Mouse (Mus musculus) MEL (cell line): ENCODE data around the gene Kptn. TPM values are rescaled to one million over a fixed set of nuclear protein-coding genes. Genes with fewer than 3 reads are reported as not detected.
A peak's percentile ranks its signal among the peaks of the same experiment; 100 is the strongest.

ENCODE experiments used
- DNase-seq: peaks from one replicate; pipeline ENCODE4 v3.0.0; 2011; ENCODE audit warnings: low read depth, low spot score
- H3K27ac ChIP-seq: 2 replicates; pipeline ENCODE4 v1.5.1; 2012; ENCODE audit warnings: low read depth, mild to moderate bottlenecking, control low read depth, low read length, moderate library complexity; ENCODE audit not compliant: control insufficient read depth
- H3K27me3 ChIP-seq, 2 experiments: fragments of 150-350 bp in 1 of 2; sonication (generic) in 1 of 2; 2 replicates each; pipeline ENCODE4 v1.6.1; 2012; ENCODE audit warnings: low read length in 2 of 2, mild to moderate bottlenecking in 2 of 2, improper control_type of control experiment in 1 of 2, moderate library complexity in 1 of 2; ENCODE audit not compliant: insufficient read depth in 2 of 2, control insufficient read depth in 1 of 2
- H3K36me3 ChIP-seq, 2 experiments: 2 replicates each; pipeline ENCODE4 v1.6.1; 2012 to 2014; ENCODE audit warnings: low read length in 2 of 2, improper control_type of control experiment in 1 of 2, inconsistent platforms in 1 of 2, mild to moderate bottlenecking in 1 of 2; ENCODE audit not compliant: insufficient read depth in 2 of 2, control insufficient read depth in 1 of 2
- H3K4me1 ChIP-seq, 2 experiments: fragments of 150-350 bp in 1 of 2; sonication (generic) in 1 of 2; 2 replicates each; pipeline ENCODE4 v1.6.1; 2012; ENCODE audit warnings: low read length in 2 of 2, improper control_type of control experiment in 1 of 2, mild to moderate bottlenecking in 1 of 2; ENCODE audit not compliant: insufficient read depth in 2 of 2, control insufficient read depth in 1 of 2
- H3K4me3 ChIP-seq, 2 experiments: fragments of 150-350 bp in 1 of 2; sonication (generic) in 1 of 2; 2 replicates each; pipeline ENCODE4 v1.5.1; 2012; ENCODE audit warnings: low read depth in 2 of 2, low read length in 2 of 2, mild to moderate bottlenecking in 2 of 2, moderate library complexity in 2 of 2, control low read depth in 1 of 2, improper control_type of control experiment in 1 of 2; ENCODE audit not compliant: control insufficient read depth in 1 of 2, insufficient read depth in 1 of 2
- H3K79me2 ChIP-seq: 2 replicates; pipeline ENCODE4 v1.6.1; 2012; ENCODE audit warnings: mild to moderate bottlenecking, low read length, moderate library complexity; ENCODE audit not compliant: control insufficient read depth, poor library complexity, insufficient read depth
- H3K9ac ChIP-seq: 2 replicates; pipeline ENCODE4 v1.6.1; 2012; ENCODE audit warnings: low read depth, mild to moderate bottlenecking, control low read depth, low read length, moderate library complexity; ENCODE audit not compliant: control insufficient read depth, poor library complexity, severe bottlenecking
- H3K9me3 ChIP-seq: fragments of 150-350 bp; sonication (generic); replicated peaks from 2 replicates; pipeline ENCODE4 v1.6.1; 2012; ENCODE audit warnings: mild to moderate bottlenecking, low read length, improper control_type of control experiment, moderate library complexity; ENCODE audit not compliant: insufficient read depth
- CHD1 ChIP-seq: IDR thresholded peaks from 2 replicates; pipeline ENCODE4 v1.6.1; 2012; ENCODE audit warnings: low read depth, mild to moderate bottlenecking, inconsistent platforms, low read length, improper control_type of control experiment
- CHD2 ChIP-seq: IDR thresholded peaks from 2 replicates; pipeline ENCODE4 v1.6.1; 2011; ENCODE audit warnings: low read length, improper control_type of control experiment
- CTCF ChIP-seq, 3 experiments: IDR thresholded peaks in 2 of 3; conservative IDR thresholded peaks in 1 of 3; 2 replicates each; pipeline ENCODE4 v1.5.1; 2011 to 2012; ENCODE audit warnings: low read length in 3 of 3, low read depth in 2 of 3, mild to moderate bottlenecking in 2 of 3, improper control_type of control experiment in 1 of 3, inconsistent platforms in 1 of 3, mixed read lengths in 1 of 3, moderate library complexity in 1 of 3; ENCODE audit not compliant: control insufficient read depth in 1 of 3, insufficient read depth in 1 of 3, poor library complexity in 1 of 3, severe bottlenecking in 1 of 3
- E2F4 ChIP-seq: IDR thresholded peaks from 2 replicates; pipeline ENCODE4 v1.6.1; 2011; ENCODE audit warnings: low read depth, low read length, improper control_type of control experiment, borderline replicate concordance
- ETS1 ChIP-seq: IDR thresholded peaks from 2 replicates; pipeline ENCODE4 v1.6.1; 2012; ENCODE audit warnings: low read depth, mild to moderate bottlenecking, inconsistent platforms, low read length, improper control_type of control experiment, moderate library complexity
- GABPA ChIP-seq: IDR thresholded peaks from 2 replicates; pipeline ENCODE4 v1.6.1; 2012; ENCODE audit warnings: low read depth, mild to moderate bottlenecking, inconsistent platforms, low read length, improper control_type of control experiment, moderate library complexity
- JUND ChIP-seq: IDR thresholded peaks from 2 replicates; pipeline ENCODE4 v1.6.1; 2011; ENCODE audit warnings: low read depth, mild to moderate bottlenecking, improper control_type of control experiment, low read length
- MAFK ChIP-seq: IDR thresholded peaks from 2 replicates; pipeline ENCODE4 v1.6.1; 2011; ENCODE audit warnings: low read depth, mild to moderate bottlenecking, low read length, improper control_type of control experiment, borderline replicate concordance
- MAX ChIP-seq: IDR thresholded peaks from 2 replicates; pipeline ENCODE4 v1.6.1; 2011; ENCODE audit warnings: low read length, improper control_type of control experiment
- MAZ ChIP-seq: IDR thresholded peaks from 2 replicates; pipeline ENCODE4 v1.6.1; 2012; ENCODE audit warnings: low read depth, mild to moderate bottlenecking, inconsistent platforms, low read length, improper control_type of control experiment
- MEF2A ChIP-seq: IDR thresholded peaks from 2 replicates; pipeline ENCODE4 v1.6.1; 2014; ENCODE audit warnings: low read depth, mild to moderate bottlenecking, inconsistent platforms, low read length, improper control_type of control experiment; ENCODE audit not compliant: poor library complexity, insufficient replicate concordance, severe bottlenecking; ENCODE audit errors: extremely low read depth
- NELFE ChIP-seq: IDR thresholded peaks from 2 replicates; pipeline ENCODE4 v1.6.1; 2011; ENCODE audit warnings: low read depth, low read length, improper control_type of control experiment
- POLR2A ChIP-seq, 2 experiments: IDR thresholded peaks; 2 replicates each; pipeline ENCODE4 v1.6.1; 2011 to 2012; ENCODE audit warnings: low read length in 2 of 2, mild to moderate bottlenecking in 2 of 2, control low read depth in 1 of 2, improper control_type of control experiment in 1 of 2, low read depth in 1 of 2, moderate library complexity in 1 of 2; ENCODE audit not compliant: control insufficient read depth in 1 of 2, insufficient read depth in 1 of 2, poor library complexity in 1 of 2
- POLR2AphosphoS2 ChIP-seq: IDR thresholded peaks from 2 replicates; pipeline ENCODE4 v1.6.1; 2011; ENCODE audit warnings: low read length, improper control_type of control experiment
- POLR2AphosphoS5 ChIP-seq: IDR thresholded peaks from 2 replicates; pipeline ENCODE4 v1.6.1; 2012; ENCODE audit warnings: low read depth, borderline replicate concordance, mild to moderate bottlenecking, inconsistent platforms, low read length, moderate library complexity, mixed read lengths
- RAD21 ChIP-seq: IDR thresholded peaks from 2 replicates; pipeline ENCODE4 v1.6.1; 2011; ENCODE audit warnings: mild to moderate bottlenecking, low read depth, low read length, improper control_type of control experiment
- RCOR1 ChIP-seq: IDR thresholded peaks from 2 replicates; pipeline ENCODE4 v1.6.1; 2012; ENCODE audit warnings: low read depth, mild to moderate bottlenecking, inconsistent platforms, low read length, improper control_type of control experiment
- SIN3A ChIP-seq: IDR thresholded peaks from 2 replicates; pipeline ENCODE4 v1.6.1; 2012; ENCODE audit warnings: low read length, improper control_type of control experiment, inconsistent platforms
- SMC3 ChIP-seq: IDR thresholded peaks from 2 replicates; pipeline ENCODE4 v1.6.1; 2011; ENCODE audit warnings: low read depth, low read length, improper control_type of control experiment
- TBP ChIP-seq: IDR thresholded peaks from 2 replicates; pipeline ENCODE4 v1.8.0; 2011; ENCODE audit warnings: low read depth, low read length, improper control_type of control experiment
- TCF12 ChIP-seq: IDR thresholded peaks from 2 replicates; pipeline ENCODE4 v1.6.1; 2014; ENCODE audit warnings: low read depth, mild to moderate bottlenecking, inconsistent platforms, low read length, improper control_type of control experiment, moderate library complexity
- UBTF ChIP-seq: IDR thresholded peaks from 2 replicates; pipeline ENCODE4 v1.6.1; 2012; ENCODE audit warnings: low read depth, mild to moderate bottlenecking, inconsistent platforms, low read length, improper control_type of control experiment, moderate library complexity, borderline replicate concordance; ENCODE audit not compliant: insufficient read depth
- USF1 ChIP-seq: IDR thresholded peaks from 2 replicates; pipeline ENCODE4 v1.6.1; 2014; ENCODE audit warnings: low read depth, mild to moderate bottlenecking, inconsistent platforms, low read length, improper control_type of control experiment, moderate library complexity
- USF2 ChIP-seq, 2 experiments: IDR thresholded peaks; 2 replicates each; pipeline ENCODE4 v1.6.1; 2011 to 2012; ENCODE audit warnings: improper control_type of control experiment in 2 of 2, low read length in 2 of 2, borderline replicate concordance in 1 of 2, inconsistent platforms in 1 of 2, low read depth in 1 of 2, mild to moderate bottlenecking in 1 of 2; ENCODE audit not compliant: insufficient read depth in 1 of 2
- ZC3H11A ChIP-seq: IDR thresholded peaks from 2 replicates; pipeline ENCODE4 v1.6.1; 2012; ENCODE audit warnings: low read depth, mild to moderate bottlenecking, inconsistent platforms, low read length, improper control_type of control experiment
- ZKSCAN1 ChIP-seq: IDR thresholded peaks from 2 replicates; pipeline ENCODE4 v1.6.1; 2012; ENCODE audit warnings: low read depth, mild to moderate bottlenecking, inconsistent platforms, low read length, improper control_type of control experiment, moderate library complexity
- ZMIZ1 ChIP-seq: IDR thresholded peaks from 2 replicates; pipeline ENCODE4 v1.6.1; 2012; ENCODE audit warnings: low read depth, mild to moderate bottlenecking, inconsistent platforms, low read length, improper control_type of control experiment, moderate library complexity
- polyA plus RNA-seq, 2 experiments: library from polyadenylated mRNA; stranded (reverse) in 1 of 2; unstranded in 1 of 2; fragments of >175 nt in 1 of 2; fragments of >200 nt in 1 of 2; gene quantifications; 2 replicates each; pipeline versions ENCODE4 v1.2.1 to v1.2.4; 2012; ENCODE audit warnings: low replicate concordance in 2 of 2, low read depth in 1 of 2; ENCODE audit not compliant: insufficient read length in 2 of 2, insufficient read depth in 1 of 2, missing spikeins in 1 of 2
- total RNA-seq: library from RNA; depleted of rRNA; stranded (reverse); fragments of 300-350 nt; gene quantifications from 2 replicates; pipeline ENCODE4 v1.2.3, GENCODE M21; 2012

The Kptn gene
- total and polyA plus RNA-seq, 3 experiments = 17.8 to 19.6 TPM; not detected in 1

DNA sequence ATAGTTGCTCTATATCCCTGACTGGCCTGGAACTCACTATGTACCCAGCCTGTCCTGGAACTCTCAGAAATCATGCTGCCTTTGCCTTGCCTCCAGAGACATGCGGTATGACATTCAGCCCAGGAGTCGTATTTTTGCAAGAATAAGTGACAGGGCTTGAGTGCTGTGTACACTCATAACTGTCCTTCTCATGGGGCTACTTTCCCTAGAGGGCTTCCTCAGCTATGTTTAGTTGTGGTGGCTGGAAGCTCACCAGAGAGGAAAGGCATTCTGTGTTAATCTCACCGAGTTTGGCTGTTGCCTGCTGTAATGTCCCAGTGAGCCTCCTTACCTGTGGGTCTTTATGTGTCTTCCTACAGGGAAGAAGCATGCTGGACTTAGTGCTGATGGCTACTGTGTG, 25.1 kb upstream of the Kptn start:
- Histone ChIP-seq H3K27me3 (peaks cover 25 to 27% of the 10 kb centered on the region in 2 experiments), H3K79me2 (peaks cover 11% of the 10 kb centered on the region)
- TF ChIP-seq SIN3A (no peak), TBP (no peak), MEF2A (no peak), ZMIZ1 (no peak), E2F4 (no peak), CHD2 (no peak), MAX (no peak), ETS1 (no peak), MAZ (no peak), GABPA (no peak), RCOR1 (no peak), ZC3H11A (no peak)

DNA sequence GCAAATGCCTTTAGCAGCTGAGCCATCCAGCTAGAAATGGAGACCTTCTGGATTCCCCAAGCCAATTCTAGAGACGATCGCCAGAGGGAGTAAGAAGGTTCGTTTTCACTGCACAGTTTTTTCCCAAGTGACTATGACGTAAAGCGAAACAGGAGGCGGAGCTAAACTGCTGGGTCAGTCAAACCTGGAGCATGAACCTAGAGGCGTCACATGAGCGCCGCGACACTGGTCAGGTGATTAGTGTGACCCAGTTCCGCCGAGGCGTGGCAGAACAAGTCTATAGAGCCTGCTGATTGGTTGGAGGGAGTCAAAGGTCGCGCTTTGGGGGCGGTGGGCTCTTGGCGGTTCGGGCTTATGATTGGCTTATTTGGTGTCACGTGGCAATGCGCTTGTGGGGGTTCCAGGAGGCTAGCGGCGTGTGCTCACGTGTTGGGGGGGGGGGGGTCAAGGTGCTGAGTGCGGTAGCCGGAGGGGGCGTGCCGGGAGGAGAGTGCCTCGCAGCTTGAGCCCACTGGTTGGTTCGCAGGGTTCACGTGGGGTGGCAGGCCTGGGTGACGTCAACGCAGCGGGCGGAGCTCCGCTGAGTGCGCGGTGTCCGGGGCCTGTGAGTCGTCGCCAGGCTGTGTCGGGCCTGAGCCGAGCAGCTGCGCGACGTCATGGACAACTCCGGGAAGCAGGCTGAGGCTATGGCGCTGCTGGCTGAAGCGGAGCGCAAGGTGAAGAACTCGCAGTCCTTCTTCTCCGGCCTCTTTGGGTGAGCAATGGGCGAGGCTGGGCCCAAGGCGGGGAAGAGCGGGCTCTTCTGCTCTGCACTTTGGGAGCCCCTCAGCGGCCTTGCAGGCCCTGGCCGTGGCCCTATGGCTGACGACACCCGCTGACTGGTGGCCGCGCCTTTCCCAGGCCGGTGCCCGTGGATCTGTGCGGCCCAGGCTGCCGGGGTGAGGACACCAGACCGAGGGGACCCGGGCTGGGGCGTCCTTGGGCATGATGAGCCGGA, 21.4 kb upstream of the Kptn start, which contains the start of gene Napa:
Napa (plus strand) TSS at position 438 of the 997 bp plus-strand sequence.
- peaks cover 0 to 15% of the 10 kb centered on the region in 2 experiments; a peak in 1 of 4 replicates for H3K4me1 ChIP-seq
- peak within 1 kb of the TSS; percentile 87 to 93 for H3K4me3 ChIP-seq
- peak; percentile 99 for DNase-seq
- peak within 1 kb of the TSS; percentile 65 for H3K27ac ChIP-seq
- H3K79me2 ChIP-seq = peaks cover 38% of the 10 kb centered on the region
- H3K27me3 ChIP-seq = 0 out of 4 replicates have a peak, but pooled peaks cover 2 to 5% of the 10 kb centered on the region in 2 experiments
- no peaks in the 10 kb centered on the region for H3K9me3 ChIP-seq
- peak within 1 kb of the TSS; percentile 84 for H3K9ac ChIP-seq
- peaks cover 0 to 12% of the 10 kb centered on the region in 2 experiments; a peak in 2 of 4 replicates for H3K36me3 ChIP-seq
- TF ChIP-seq CHD1 = no peak
- TF ChIP-seq POLR2AphosphoS5 = no peak
- TF ChIP-seq JUND = no peak
- peak; percentile 48 for TF ChIP-seq RAD21
- no peak for TF ChIP-seq MEF2A
- TF ChIP-seq USF2 (IDR thresholded peaks at IDR 0.05; ENCODE audit: borderline replicate concordance in 1 of 2, insufficient read depth in 1 of 2, low read depth in 1 of 2, low read length in 2 of 2) = peak; percentile 74 to 95; a peak in 3 of 4 replicates
- peak; percentile 93 for TF ChIP-seq ETS1
- peak; percentile 82; the same call in 1 of the 2 replicates for TF ChIP-seq GABPA
- peak; percentile 94 for TF ChIP-seq SIN3A
- TF ChIP-seq MAFK = no peak
- TF ChIP-seq RCOR1 = no peak
- peak; percentile 78 for TF ChIP-seq SMC3
- peak; percentile 21; the same call in 1 of the 2 replicates for TF ChIP-seq TCF12
- peak; percentile 89 to 98 for TF ChIP-seq POLR2A (IDR thresholded peaks at IDR 0.05; ENCODE audit: control insufficient read depth in 1 of 2, insufficient read depth in 1 of 2, low read depth in 1 of 2, low read length in 2 of 2, poor library complexity in 1 of 2)
- TF ChIP-seq NELFE = peak; percentile 83
- peak; percentile 73; the same call in 1 of the 2 replicates for TF ChIP-seq POLR2AphosphoS2
- peak; percentile 42 for TF ChIP-seq ZC3H11A
- no peak for TF ChIP-seq UBTF
- peak; percentile 10 to 72 (median 57); a peak in 4 of 6 replicates for TF ChIP-seq CTCF (IDR thresholded peaks at IDR 0.05 in 2 of 3, conservative IDR thresholded peaks at IDR 0.05 in 1 of 3; ENCODE audit: control insufficient read depth in 1 of 3, insufficient read depth in 1 of 3, low read depth in 2 of 3, low read length in 3 of 3, poor library complexity in 1 of 3, severe bottlenecking in 1 of 3)
- no peak for TF ChIP-seq ZKSCAN1
- peak; percentile 96 for TF ChIP-seq USF1

More for the DNA sequence above, 25.1 kb upstream of the Kptn start:
- peaks cover 0 to 7% of the 10 kb centered on the region in 2 experiments; a peak in 1 of 4 replicates for H3K4me1 ChIP-seq
- H3K9me3 ChIP-seq = no peaks in the 10 kb centered on the region
- no peak for DNase-seq
- no peak overlapping the region for H3K4me3 ChIP-seq
- no peak overlapping the region for H3K27ac ChIP-seq
- H3K9ac ChIP-seq = no peak overlapping the region
- H3K36me3 ChIP-seq = peaks cover 0 to 4% of the 10 kb centered on the region in 2 experiments; a peak in 2 of 4 replicates
